Mouse (Mus musculus): Measurements from ENCODE around the gene I0C0044D17Rik.
"Not testable (repeated sequence)": the region's sequence is repeated elsewhere in the genome, so short reads cannot be mapped to it uniquely, and the experiment has no call there.

The I0C0044D17Rik gene

GRCm38 (mm10) chr4:98823740-98824139 is at the start of gene I0C0044D17Rik:
Gene I0C0044D17Rik (minus strand): TSS chr4:98823840.
- not testable (repeated sequence) for DNase-seq (ENCODE audit: low spot score in 2 of 2)

- no peak for DNase-seq (ENCODE audit: low spot score in 2 of 2)
Measured at GRCm38 (mm10) chr4:98865386-98866237, 42.0 kb upstream of the I0C0044D17Rik start.

- no peak for DNase-seq (ENCODE audit: low spot score in 2 of 2)
Measured at GRCm38 (mm10) chr4:98864546-98864945, 40.9 kb upstream of the I0C0044D17Rik start.

GRCm38 (mm10) chr4:98864094-98864493 is 40.5 kb upstream of the I0C0044D17Rik start:
- DNase-seq (ENCODE audit: low spot score in 2 of 2) = no peak

GRCm38 (mm10) chr4:98863451-98863850 is 39.8 kb upstream of the I0C0044D17Rik start:
- DNase-seq (ENCODE audit: low spot score in 2 of 2) = no peak

GRCm38 (mm10) chr4:98858151-98858855 is 34.7 kb upstream of the I0C0044D17Rik start:
- DNase-seq (ENCODE audit: low spot score in 2 of 2) = no peak

- DNase-seq (ENCODE audit: low spot score in 2 of 2) = no peak
Measured at GRCm38 (mm10) chr4:98857037-98857648, 33.5 kb upstream of the I0C0044D17Rik start.

GRCm38 (mm10) chr4:98853926-98854325 is 30.3 kb upstream of the I0C0044D17Rik start:
- DNase-seq (ENCODE audit: low spot score in 2 of 2) = no peak

- not testable (repeated sequence) for DNase-seq (ENCODE audit: low spot score in 2 of 2)
Measured at GRCm38 (mm10) chr4:98850485-98850884, 26.8 kb upstream of the I0C0044D17Rik start.

- no peak for DNase-seq (ENCODE audit: low spot score in 2 of 2)
Measured at GRCm38 (mm10) chr4:98847120-98847885, 23.7 kb upstream of the I0C0044D17Rik start.

GRCm38 (mm10) chr4:98846396-98846795 is 22.8 kb upstream of the I0C0044D17Rik start:
- DNase-seq (ENCODE audit: low spot score in 2 of 2) = no peak

- DNase-seq (ENCODE audit: low spot score in 2 of 2) = no peak
Measured at GRCm38 (mm10) chr4:98845687-98846125, 22.1 kb upstream of the I0C0044D17Rik start.

- no peak for DNase-seq (ENCODE audit: low spot score in 2 of 2)
Measured at GRCm38 (mm10) chr4:98845201-98845600, 21.6 kb upstream of the I0C0044D17Rik start.

- DNase-seq (ENCODE audit: low spot score in 2 of 2) = no peak
Measured at GRCm38 (mm10) chr4:98843906-98844597, 20.4 kb upstream of the I0C0044D17Rik start.

GRCm38 (mm10) chr4:98841251-98841650 is 17.6 kb upstream of the I0C0044D17Rik start:
- not testable (repeated sequence) for DNase-seq (ENCODE audit: low spot score in 2 of 2)

- no peak for DNase-seq (ENCODE audit: low spot score in 2 of 2)
Measured at GRCm38 (mm10) chr4:98840526-98840925, 16.9 kb upstream of the I0C0044D17Rik start.

GRCm38 (mm10) chr4:98838913-98839312 is 15.3 kb upstream of the I0C0044D17Rik start:
- DNase-seq (ENCODE audit: low spot score in 2 of 2) = no peak

GRCm38 (mm10) chr4:98837715-98838505 is 14.3 kb upstream of the I0C0044D17Rik start:
- DNase-seq (ENCODE audit: low spot score in 2 of 2) = no peak

GRCm38 (mm10) chr4:98836519-98836918 is 12.9 kb upstream of the I0C0044D17Rik start:
- no peak for DNase-seq (ENCODE audit: low spot score in 2 of 2)

- no peak for DNase-seq (ENCODE audit: low spot score in 2 of 2)
Measured at GRCm38 (mm10) chr4:98834782-98835181, 11.1 kb upstream of the I0C0044D17Rik start.
